Mouse (Mus musculus): ENCODE measurements at regions not wholly inside any gene's neighbourhood (a gene's known extent, or its start where the extent isn't known, plus 50 kb on each side); places are given as distances from the start of the nearest gene placed in this dataset.

DNA sequence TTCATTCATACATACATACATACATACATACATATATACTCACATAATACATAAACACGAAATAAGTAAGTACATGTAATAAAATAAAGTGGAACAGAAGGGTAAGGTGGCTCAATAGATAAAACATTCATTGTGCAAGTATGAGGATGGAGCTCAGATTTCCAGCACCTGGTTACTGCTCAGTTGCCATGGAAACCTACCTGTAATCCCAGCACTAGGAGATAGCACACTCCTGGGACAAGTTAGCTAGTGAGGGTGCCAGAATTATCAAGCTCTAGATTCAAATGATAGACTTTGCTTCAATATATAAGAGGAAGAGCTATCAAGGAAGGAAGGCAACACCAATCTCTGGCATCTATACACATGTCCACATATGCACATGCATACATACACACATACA, 184.8 kb upstream of the Tcf21 start:
- Histone ChIP-seq H3K4me3 (ENCODE audit: low read depth, low read length) (no peak overlapping the region), H3K4me1 (ENCODE audit: control insufficient read depth, insufficient read depth, low read length) (no peaks in the 10 kb centered on the region), H3K9me3 (replicated peaks; ENCODE audit: control insufficient read depth, low read length) (no peaks in the 10 kb centered on the region), H3K9ac (ENCODE audit: low read depth, low read length) (no peak overlapping the region), H3K27me3 (ENCODE audit: control insufficient read depth, insufficient read depth, low read length) (no peaks in the 10 kb centered on the region), H3K4me2 (no peak overlapping the region), H3K27ac (ENCODE audit: low read depth, low read length) (no peak overlapping the region), H3K36me3 (ENCODE audit: control insufficient read depth, insufficient read depth, low read length) (no peaks in the 10 kb centered on the region)
- 78% methylated on average over 1 of the region's 1 CpGs for WGBS (ENCODE audit: insufficient replicate concordance)
- no peak for ATAC-seq (replicated peaks; ENCODE audit: insufficient number of reproducible peaks, low FRiP score, low TSS enrichment)

DNA sequence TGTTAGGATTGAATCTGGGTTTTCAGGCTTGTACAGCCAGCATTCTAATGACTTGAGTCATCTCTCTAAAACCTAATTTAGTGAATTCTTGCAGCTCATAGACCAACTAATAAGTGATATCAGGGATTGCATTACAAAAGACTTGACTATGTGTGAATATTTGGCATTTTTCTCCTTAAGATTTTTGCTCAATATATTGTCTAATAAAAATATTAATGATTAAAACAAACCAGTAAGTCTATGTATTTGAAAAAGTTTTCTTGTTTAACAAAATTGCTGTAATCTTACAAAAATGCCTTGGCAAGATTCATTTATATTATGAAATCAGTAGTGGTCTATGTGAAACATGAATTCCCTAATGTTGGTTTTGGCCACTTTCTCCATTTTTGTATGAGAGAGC, 183.7 kb upstream of the Tcf21 start:
- H3K27ac ChIP-seq (ENCODE audit: low read depth, low read length), result no peak overlapping the region
- no peaks in the 10 kb centered on the region for H3K9me3 ChIP-seq (replicated peaks; ENCODE audit: control insufficient read depth, low read length)
- no peaks in the 10 kb centered on the region for H3K27me3 ChIP-seq (ENCODE audit: control insufficient read depth, insufficient read depth, low read length)
- H3K36me3 ChIP-seq (ENCODE audit: control insufficient read depth, insufficient read depth, low read length), result no peaks in the 10 kb centered on the region
- no peak overlapping the region for H3K4me2 ChIP-seq
- no peak overlapping the region for H3K4me3 ChIP-seq (ENCODE audit: low read depth, low read length)
- ATAC-seq (replicated peaks; ENCODE audit: insufficient number of reproducible peaks, low FRiP score, low TSS enrichment), result no peak
- H3K4me1 ChIP-seq (ENCODE audit: control insufficient read depth, insufficient read depth, low read length), result no peaks in the 10 kb centered on the region
- no peak overlapping the region for H3K9ac ChIP-seq (ENCODE audit: low read depth, low read length)

DNA sequence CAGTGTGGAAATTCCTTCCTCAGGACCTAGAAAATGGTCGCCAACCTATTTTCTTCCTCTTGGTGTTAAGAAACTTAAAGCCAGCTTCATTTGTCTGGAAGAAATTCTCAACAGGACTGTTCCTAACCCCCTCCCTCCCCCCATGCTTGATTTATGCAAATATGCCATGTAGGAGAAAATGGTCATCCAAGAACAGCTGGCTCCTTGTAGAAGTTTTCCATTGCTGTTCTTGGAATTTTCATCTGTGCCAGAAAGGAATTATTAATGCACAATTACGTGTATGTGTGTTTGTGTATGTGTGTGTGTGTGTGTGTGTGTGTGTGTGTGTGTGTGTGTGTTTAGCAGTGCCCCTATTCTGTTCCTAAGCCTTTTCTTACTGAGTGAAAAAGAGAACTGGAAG, 178.6 kb upstream of the Tcf21 start:
- 74% methylated on average over 2 of the region's 2 CpGs for WGBS (ENCODE audit: insufficient replicate concordance)
- Histone ChIP-seq H3K36me3 (ENCODE audit: control insufficient read depth, insufficient read depth, low read length) (no peaks in the 10 kb centered on the region), H3K4me3 (ENCODE audit: low read depth, low read length) (no peak overlapping the region), H3K4me2 (no peak overlapping the region), H3K27me3 (ENCODE audit: control insufficient read depth, insufficient read depth, low read length) (no peaks in the 10 kb centered on the region), H3K9ac (ENCODE audit: low read depth, low read length) (no peak overlapping the region), H3K4me1 (ENCODE audit: control insufficient read depth, insufficient read depth, low read length) (no peaks in the 10 kb centered on the region), H3K9me3 (replicated peaks; ENCODE audit: control insufficient read depth, low read length) (no peaks in the 10 kb centered on the region), H3K27ac (ENCODE audit: low read depth, low read length) (no peak overlapping the region)
- ATAC-seq (replicated peaks; ENCODE audit: insufficient number of reproducible peaks, low FRiP score, low TSS enrichment), result no peak

DNA sequence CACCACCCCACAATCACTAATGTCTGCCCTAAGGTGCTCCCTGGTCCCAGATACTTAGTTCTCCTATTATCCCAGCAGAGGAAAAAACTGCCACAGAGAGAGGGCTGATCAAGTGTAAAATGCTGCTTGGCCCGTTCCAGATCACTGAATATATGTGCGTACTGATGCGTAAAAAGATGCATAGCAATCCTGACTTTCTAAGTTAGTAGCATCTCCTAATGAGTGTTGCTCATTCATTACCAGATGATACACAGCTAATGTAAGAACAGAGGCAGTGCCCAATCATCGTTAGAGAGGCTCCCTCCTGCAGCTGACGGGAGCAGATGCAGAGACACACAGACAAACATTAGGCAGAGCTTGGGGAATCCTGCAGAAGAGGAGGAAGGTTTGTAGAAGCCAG, 177.6 kb upstream of the Tcf21 start:
- no peak overlapping the region for H3K9ac ChIP-seq (ENCODE audit: low read depth, low read length)
- H3K36me3 ChIP-seq (ENCODE audit: control insufficient read depth, insufficient read depth, low read length), result no peaks in the 10 kb centered on the region
- ATAC-seq (replicated peaks; ENCODE audit: insufficient number of reproducible peaks, low FRiP score, low TSS enrichment), result no peak
- no peak overlapping the region for H3K27ac ChIP-seq (ENCODE audit: low read depth, low read length)
- 88% methylated on average over 5 of the region's 5 CpGs for WGBS (ENCODE audit: insufficient replicate concordance)
- H3K9me3 ChIP-seq (replicated peaks; ENCODE audit: control insufficient read depth, low read length), result no peaks in the 10 kb centered on the region
- no peak overlapping the region for H3K4me2 ChIP-seq
- no peak overlapping the region for H3K4me3 ChIP-seq (ENCODE audit: low read depth, low read length)
- no peaks in the 10 kb centered on the region for H3K27me3 ChIP-seq (ENCODE audit: control insufficient read depth, insufficient read depth, low read length)
- no peaks in the 10 kb centered on the region for H3K4me1 ChIP-seq (ENCODE audit: control insufficient read depth, insufficient read depth, low read length)

DNA sequence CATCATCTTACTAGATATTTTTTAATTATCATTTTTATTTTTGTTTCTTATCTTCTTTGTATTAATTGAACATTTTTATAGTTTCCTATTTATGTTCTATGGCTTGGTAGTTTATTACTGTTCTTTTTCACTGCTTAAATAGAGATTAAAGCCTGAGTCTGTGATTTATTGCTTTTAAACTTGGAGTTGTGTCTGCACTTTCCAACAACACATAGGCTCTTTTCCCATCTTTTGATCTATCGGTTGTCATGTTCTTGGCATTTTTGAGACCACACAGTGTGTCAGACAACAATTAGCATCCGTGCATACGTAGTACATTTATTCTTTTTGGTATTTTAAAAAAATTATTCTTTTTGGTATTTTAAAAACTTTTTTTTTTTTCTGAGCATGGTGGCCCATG, 173.2 kb upstream of the Tcf21 start:
- 85% methylated on average over 3 of the region's 3 CpGs for WGBS (ENCODE audit: insufficient replicate concordance)
- no peaks in the 10 kb centered on the region for H3K9me3 ChIP-seq (replicated peaks; ENCODE audit: control insufficient read depth, low read length)
- no peaks in the 10 kb centered on the region for H3K4me1 ChIP-seq (ENCODE audit: control insufficient read depth, insufficient read depth, low read length)
- H3K4me3 ChIP-seq (ENCODE audit: low read depth, low read length), result no peak overlapping the region
- H3K36me3 ChIP-seq (ENCODE audit: control insufficient read depth, insufficient read depth, low read length), result no peaks in the 10 kb centered on the region
- no peak overlapping the region for H3K4me2 ChIP-seq
- H3K27me3 ChIP-seq (ENCODE audit: control insufficient read depth, insufficient read depth, low read length), result no peaks in the 10 kb centered on the region
- no peak for ATAC-seq (replicated peaks; ENCODE audit: insufficient number of reproducible peaks, low FRiP score, low TSS enrichment)
- no peak overlapping the region for H3K9ac ChIP-seq (ENCODE audit: low read depth, low read length)
- no peak overlapping the region for H3K27ac ChIP-seq (ENCODE audit: low read depth, low read length)

DNA sequence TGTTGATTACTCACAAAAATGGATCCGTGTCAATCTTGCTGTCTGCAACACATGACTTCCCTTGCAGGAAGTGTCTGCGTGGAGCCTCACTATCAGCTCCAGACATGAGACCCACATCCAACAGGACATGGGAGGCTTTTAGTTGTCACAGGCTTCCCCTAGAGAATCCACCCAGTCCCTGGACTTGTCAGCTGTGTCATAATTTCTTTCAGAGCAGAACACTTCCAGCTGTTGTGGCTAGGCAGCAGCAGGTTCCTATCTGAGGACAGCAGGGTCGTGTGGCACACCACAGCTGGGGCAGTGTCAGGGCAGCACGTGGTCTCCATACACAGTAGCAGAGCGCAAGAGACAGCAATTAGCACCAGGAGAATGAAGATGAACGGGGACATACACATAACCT, 161.8 kb upstream of the Tcf21 start:
- Histone ChIP-seq H3K4me1 (ENCODE audit: control insufficient read depth, insufficient read depth, low read length) (no peaks in the 10 kb centered on the region), H3K9me3 (replicated peaks; ENCODE audit: control insufficient read depth, low read length) (no peaks in the 10 kb centered on the region), H3K9ac (ENCODE audit: low read depth, low read length) (no peak overlapping the region), H3K27me3 (ENCODE audit: control insufficient read depth, insufficient read depth, low read length) (no peaks in the 10 kb centered on the region), H3K36me3 (ENCODE audit: control insufficient read depth, insufficient read depth, low read length) (no peaks in the 10 kb centered on the region), H3K27ac (ENCODE audit: low read depth, low read length) (no peak overlapping the region), H3K4me2 (no peak overlapping the region), H3K4me3 (ENCODE audit: low read depth, low read length) (no peak overlapping the region)
- WGBS (ENCODE audit: insufficient replicate concordance), result 34% methylated on average over 6 of the region's 6 CpGs
- ATAC-seq (replicated peaks; ENCODE audit: insufficient number of reproducible peaks, low FRiP score, low TSS enrichment), result no peak

DNA sequence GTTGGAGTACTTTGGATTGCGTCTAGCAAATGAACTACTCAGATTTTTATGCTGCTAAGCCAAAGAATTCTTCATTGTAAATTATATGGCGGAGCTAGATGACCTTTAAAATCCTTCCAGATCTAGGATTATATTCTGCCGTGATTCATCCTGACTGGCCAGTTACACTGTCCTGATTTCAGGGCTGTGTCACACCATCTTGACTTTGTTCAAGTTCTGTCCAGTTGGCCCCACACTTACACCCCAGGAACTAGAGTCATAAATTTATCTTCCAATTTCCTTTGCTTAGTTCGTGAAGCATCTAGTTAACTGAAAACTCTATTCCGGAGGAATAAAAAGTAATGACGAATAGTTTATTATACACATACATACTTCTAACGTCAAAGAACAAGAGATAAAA, 158.5 kb upstream of the Tcf21 start:
- no peak overlapping the region for H3K27ac ChIP-seq (ENCODE audit: low read depth, low read length)
- H3K9me3 ChIP-seq (replicated peaks; ENCODE audit: control insufficient read depth, low read length), result no peaks in the 10 kb centered on the region
- H3K36me3 ChIP-seq (ENCODE audit: control insufficient read depth, insufficient read depth, low read length), result no peaks in the 10 kb centered on the region
- no peaks in the 10 kb centered on the region for H3K4me1 ChIP-seq (ENCODE audit: control insufficient read depth, insufficient read depth, low read length)
- no peak overlapping the region for H3K9ac ChIP-seq (ENCODE audit: low read depth, low read length)
- no peak overlapping the region for H3K4me2 ChIP-seq
- 81% methylated on average over 7 of the region's 7 CpGs for WGBS (ENCODE audit: insufficient replicate concordance)
- no peak for ATAC-seq (replicated peaks; ENCODE audit: insufficient number of reproducible peaks, low FRiP score, low TSS enrichment)
- H3K4me3 ChIP-seq (ENCODE audit: low read depth, low read length), result no peak overlapping the region
- no peaks in the 10 kb centered on the region for H3K27me3 ChIP-seq (ENCODE audit: control insufficient read depth, insufficient read depth, low read length)

DNA sequence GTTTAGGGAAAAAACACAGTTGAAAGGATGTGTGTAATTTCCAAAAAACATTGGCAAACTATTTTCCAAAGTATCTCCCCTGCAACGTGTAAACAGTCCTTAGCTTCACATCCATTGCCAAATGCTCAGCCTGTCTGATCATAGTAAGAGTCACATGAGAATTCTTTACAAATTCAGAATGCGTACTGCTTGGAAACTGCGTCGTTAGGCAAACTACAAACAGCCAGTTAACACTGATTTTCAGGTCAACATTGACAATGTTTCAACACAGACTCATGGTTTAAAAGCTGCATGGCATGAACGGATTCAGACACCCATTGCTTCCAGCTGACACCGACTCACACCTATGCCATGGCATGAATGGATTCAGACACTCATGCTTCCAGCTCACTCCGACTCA, 137.0 kb upstream of the Tcf21 start:
- H3K4me1 ChIP-seq (ENCODE audit: control insufficient read depth, insufficient read depth, low read length), result no peaks in the 10 kb centered on the region
- no peaks in the 10 kb centered on the region for H3K27me3 ChIP-seq (ENCODE audit: control insufficient read depth, insufficient read depth, low read length)
- no peak overlapping the region for H3K4me3 ChIP-seq (ENCODE audit: low read depth, low read length)
- no peak overlapping the region for H3K27ac ChIP-seq (ENCODE audit: low read depth, low read length)
- H3K9ac ChIP-seq (ENCODE audit: low read depth, low read length), result no peak overlapping the region
- ATAC-seq (replicated peaks; ENCODE audit: insufficient number of reproducible peaks, low FRiP score, low TSS enrichment), result no peak
- no peak overlapping the region for H3K4me2 ChIP-seq
- no peaks in the 10 kb centered on the region for H3K9me3 ChIP-seq (replicated peaks; ENCODE audit: control insufficient read depth, low read length)
- 83% methylated on average over 7 of the region's 7 CpGs for WGBS (ENCODE audit: insufficient replicate concordance)
- H3K36me3 ChIP-seq (ENCODE audit: control insufficient read depth, insufficient read depth, low read length), result no peaks in the 10 kb centered on the region

DNA sequence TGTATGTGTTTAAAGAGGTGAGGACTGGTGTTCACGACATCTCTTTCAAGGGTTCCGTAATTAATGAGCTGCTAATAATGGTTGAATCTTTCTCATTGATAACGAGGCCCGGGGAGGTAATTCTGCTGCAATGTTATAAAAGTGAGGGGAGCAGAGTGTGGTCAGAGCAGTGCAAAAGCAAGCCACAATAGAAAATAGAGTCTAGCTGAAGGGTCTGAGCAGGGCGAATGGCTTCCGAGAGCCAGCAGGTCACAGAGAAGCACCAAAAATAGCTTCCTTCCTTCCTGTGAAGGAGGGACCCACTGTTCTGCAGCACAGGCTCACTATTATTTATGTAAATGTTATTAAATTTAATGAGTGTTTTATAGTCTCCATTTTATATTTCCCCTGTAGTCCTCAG, 133.3 kb upstream of the Tcf21 start:
- Histone ChIP-seq H3K4me2 (no peak overlapping the region), H3K27me3 (ENCODE audit: control insufficient read depth, insufficient read depth, low read length) (no peaks in the 10 kb centered on the region), H3K9me3 (replicated peaks; ENCODE audit: control insufficient read depth, low read length) (no peaks in the 10 kb centered on the region), H3K9ac (ENCODE audit: low read depth, low read length) (no peak overlapping the region), H3K4me3 (ENCODE audit: low read depth, low read length) (no peak overlapping the region), H3K4me1 (ENCODE audit: control insufficient read depth, insufficient read depth, low read length) (no peaks in the 10 kb centered on the region), H3K36me3 (ENCODE audit: control insufficient read depth, insufficient read depth, low read length) (no peaks in the 10 kb centered on the region), H3K27ac (ENCODE audit: low read depth, low read length) (no peak overlapping the region)
- no peak for ATAC-seq (replicated peaks; ENCODE audit: insufficient number of reproducible peaks, low FRiP score, low TSS enrichment)
- 53% methylated on average over 6 of the region's 6 CpGs for WGBS (ENCODE audit: insufficient replicate concordance)
